Mouse (Mus musculus): Measurements from ENCODE around the gene Setd3. TPM values are rescaled to one million over a fixed set of nuclear protein-coding genes. Genes with fewer than 3 reads are reported as not detected.

Setd3 gene
- polyA plus RNA-seq, 1 experiment from 2014 or later: 74.3 TPM

- H3K4me2 ChIP-seq (ENCODE audit: low read depth, low read length): no peak overlapping the region
- 65% methylated on average over 4 of the region's 4 CpGs for WGBS
- H3K9ac ChIP-seq (ENCODE audit: low read depth, low read length): no peak overlapping the region
- no peaks in the 10 kb centered on the region for H3K27me3 ChIP-seq (replicated peaks; ENCODE audit: control insufficient read depth, insufficient read depth, low read length)
- H3K36me3 ChIP-seq (ENCODE audit: control insufficient read depth, insufficient read depth, low read length): no peaks in the 10 kb centered on the region
- no peak overlapping the region for H3K4me3 ChIP-seq (ENCODE audit: low read depth, low read length)
- H3K9me3 ChIP-seq (ENCODE audit: control insufficient read depth, low read length): no peaks in the 10 kb centered on the region
- DNase-seq (ENCODE audit: low spot score) (no peak), ATAC-seq (ENCODE audit: low read depth) (no peak)
- no peak overlapping the region for H3K27ac ChIP-seq (replicated peaks; ENCODE audit: low read depth, low read length)
- H3K4me1 ChIP-seq (ENCODE audit: control insufficient read depth, insufficient read depth, low read length): peaks cover 17% of the 10 kb centered on the region
These were observed 6.5 kb downstream of the Setd3 start for GRCm38 (mm10) chr12:108172639-108173038.

GRCm38 (mm10) chr12:108171336-108171735, 7.8 kb downstream of the Setd3 start:
- H3K27ac ChIP-seq (replicated peaks; ENCODE audit: low read depth, low read length): no peak overlapping the region
- ATAC-seq (ENCODE audit: low read depth) (no peak), DNase-seq (ENCODE audit: low spot score) (peak; percentile 39)
- no peaks in the 10 kb centered on the region for H3K36me3 ChIP-seq (ENCODE audit: control insufficient read depth, insufficient read depth, low read length)
- no peak overlapping the region for H3K9ac ChIP-seq (ENCODE audit: low read depth, low read length)
- no peaks in the 10 kb centered on the region for H3K9me3 ChIP-seq (ENCODE audit: control insufficient read depth, low read length)
- no peaks in the 10 kb centered on the region for H3K27me3 ChIP-seq (replicated peaks; ENCODE audit: control insufficient read depth, insufficient read depth, low read length)
- peaks cover 5% of the 10 kb centered on the region; the same call in 1 of the 2 replicates for H3K4me1 ChIP-seq (ENCODE audit: control insufficient read depth, insufficient read depth, low read length)
- H3K4me2 ChIP-seq (ENCODE audit: low read depth, low read length): no peak overlapping the region
- H3K4me3 ChIP-seq (ENCODE audit: low read depth, low read length): no peak overlapping the region

DNA sequence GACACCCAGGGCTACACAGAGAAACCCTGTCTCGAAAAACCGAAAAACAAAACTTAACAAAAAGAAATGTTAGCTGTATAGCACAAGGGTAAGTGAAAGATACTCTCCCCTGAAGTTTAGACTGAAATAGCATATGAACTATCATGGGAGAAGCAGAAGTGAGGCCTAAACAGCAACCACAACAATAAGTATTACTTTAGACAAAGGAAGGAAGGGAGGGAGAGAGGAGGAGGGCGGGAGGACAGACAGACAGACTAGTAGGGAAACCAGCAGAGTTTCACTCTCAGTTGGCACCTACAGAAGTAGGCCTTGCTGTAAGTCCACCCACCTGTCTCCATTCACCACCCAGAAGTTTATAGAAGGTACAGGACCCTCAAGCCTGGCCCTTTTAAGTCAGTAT, 8.6 kb downstream of the Setd3 start:
- ATAC-seq (ENCODE audit: low read depth): no peak
- 83% methylated on average over 3 of the region's 3 CpGs for WGBS

GRCm38 (mm10) chr12:108168909-108169308, 10.2 kb downstream of the Setd3 start:
- 61% methylated on average over 3 of the region's 3 CpGs for WGBS
- Histone ChIP-seq H3K9me3 (ENCODE audit: control insufficient read depth, low read length) (no peaks in the 10 kb centered on the region), H3K4me3 (ENCODE audit: low read depth, low read length) (no peak overlapping the region), H3K27ac (replicated peaks; ENCODE audit: low read depth, low read length) (no peak overlapping the region), H3K36me3 (ENCODE audit: control insufficient read depth, insufficient read depth, low read length) (peaks cover 8% of the 10 kb centered on the region), H3K27me3 (replicated peaks; ENCODE audit: control insufficient read depth, insufficient read depth, low read length) (no peaks in the 10 kb centered on the region), H3K4me2 (ENCODE audit: low read depth, low read length) (no peak overlapping the region), H3K4me1 (ENCODE audit: control insufficient read depth, insufficient read depth, low read length) (peaks cover 2% of the 10 kb centered on the region; the same call in 1 of the 2 replicates), H3K9ac (ENCODE audit: low read depth, low read length) (no peak overlapping the region)
- ATAC-seq (ENCODE audit: low read depth) (no peak), DNase-seq (ENCODE audit: low spot score) (no peak)

More for the DNA sequence above, 8.6 kb downstream of the Setd3 start:
- no peak overlapping the region for H3K4me2 ChIP-seq (ENCODE audit: low read depth, low read length)
- no peak for DNase-seq (ENCODE audit: low spot score)
- no peak overlapping the region for H3K9ac ChIP-seq (ENCODE audit: low read depth, low read length)
- H3K36me3 ChIP-seq (ENCODE audit: control insufficient read depth, insufficient read depth, low read length): no peaks in the 10 kb centered on the region
- H3K27ac ChIP-seq (replicated peaks; ENCODE audit: low read depth, low read length): no peak overlapping the region
- no peak overlapping the region for H3K4me3 ChIP-seq (ENCODE audit: low read depth, low read length)
- no peaks in the 10 kb centered on the region for H3K9me3 ChIP-seq (ENCODE audit: control insufficient read depth, low read length)
- peaks cover 2% of the 10 kb centered on the region; the same call in 1 of the 2 replicates for H3K4me1 ChIP-seq (ENCODE audit: control insufficient read depth, insufficient read depth, low read length)
- no peaks in the 10 kb centered on the region for H3K27me3 ChIP-seq (replicated peaks; ENCODE audit: control insufficient read depth, insufficient read depth, low read length)

GRCm38 (mm10) chr12:108163706-108164105, 15.4 kb downstream of the Setd3 start:
- Histone ChIP-seq H3K4me1 (ENCODE audit: control insufficient read depth, insufficient read depth, low read length) (no peaks in the 10 kb centered on the region), H3K36me3 (ENCODE audit: control insufficient read depth, insufficient read depth, low read length) (peaks cover 54% of the 10 kb centered on the region), H3K9me3 (ENCODE audit: control insufficient read depth, low read length) (no peaks in the 10 kb centered on the region), H3K27ac (replicated peaks; ENCODE audit: low read depth, low read length) (no peak overlapping the region), H3K9ac (ENCODE audit: low read depth, low read length) (no peak overlapping the region), H3K4me3 (ENCODE audit: low read depth, low read length) (no peak overlapping the region), H3K4me2 (ENCODE audit: low read depth, low read length) (no peak overlapping the region), H3K27me3 (replicated peaks; ENCODE audit: control insufficient read depth, insufficient read depth, low read length) (no peaks in the 10 kb centered on the region)
- DNase-seq (ENCODE audit: low spot score): no peak
- WGBS: 87% methylated on average over 3 of the region's 3 CpGs
- ATAC-seq (ENCODE audit: low read depth): no peak

GRCm38 (mm10) chr12:108162036-108162435, 17.1 kb downstream of the Setd3 start:
- H3K27ac ChIP-seq (replicated peaks; ENCODE audit: low read depth, low read length): no peak overlapping the region
- H3K4me3 ChIP-seq (ENCODE audit: low read depth, low read length): no peak overlapping the region
- WGBS: 95% methylated on average over 1 of the region's 1 CpGs
- H3K36me3 ChIP-seq (ENCODE audit: control insufficient read depth, insufficient read depth, low read length): peaks cover 66% of the 10 kb centered on the region
- DNase-seq (ENCODE audit: low spot score) (peak; percentile 10), ATAC-seq (ENCODE audit: low read depth) (no peak)
- H3K9me3 ChIP-seq (ENCODE audit: control insufficient read depth, low read length): no peaks in the 10 kb centered on the region
- no peaks in the 10 kb centered on the region for H3K4me1 ChIP-seq (ENCODE audit: control insufficient read depth, insufficient read depth, low read length)
- H3K9ac ChIP-seq (ENCODE audit: low read depth, low read length): no peak overlapping the region
- H3K4me2 ChIP-seq (ENCODE audit: low read depth, low read length): no peak overlapping the region
- H3K27me3 ChIP-seq (replicated peaks; ENCODE audit: control insufficient read depth, insufficient read depth, low read length): no peaks in the 10 kb centered on the region

- no peaks in the 10 kb centered on the region for H3K27me3 ChIP-seq (replicated peaks; ENCODE audit: control insufficient read depth, insufficient read depth, low read length)
- ATAC-seq (ENCODE audit: low read depth): no peak
- peaks cover 80% of the 10 kb centered on the region for H3K36me3 ChIP-seq (ENCODE audit: control insufficient read depth, insufficient read depth, low read length)
- H3K4me2 ChIP-seq (ENCODE audit: low read depth, low read length): no peak overlapping the region
- H3K9me3 ChIP-seq (ENCODE audit: control insufficient read depth, low read length): no peaks in the 10 kb centered on the region
- DNase-seq (ENCODE audit: low spot score): no peak
- no peak overlapping the region for H3K4me3 ChIP-seq (ENCODE audit: low read depth, low read length)
- H3K9ac ChIP-seq (ENCODE audit: low read depth, low read length): no peak overlapping the region
- H3K27ac ChIP-seq (replicated peaks; ENCODE audit: low read depth, low read length): no peak overlapping the region
- H3K4me1 ChIP-seq (ENCODE audit: control insufficient read depth, insufficient read depth, low read length): no peaks in the 10 kb centered on the region
These were observed 19.3 kb downstream of the Setd3 start for GRCm38 (mm10) chr12:108159863-108160262.

GRCm38 (mm10) chr12:108152743-108153142, 26.4 kb downstream of the Setd3 start:
- Histone ChIP-seq H3K36me3 (ENCODE audit: control insufficient read depth, insufficient read depth, low read length) (peaks cover 66% of the 10 kb centered on the region), H3K4me2 (ENCODE audit: low read depth, low read length) (no peak overlapping the region), H3K9ac (ENCODE audit: low read depth, low read length) (no peak overlapping the region), H3K9me3 (ENCODE audit: control insufficient read depth, low read length) (no peaks in the 10 kb centered on the region), H3K4me1 (ENCODE audit: control insufficient read depth, insufficient read depth, low read length) (no peaks in the 10 kb centered on the region), H3K27ac (replicated peaks; ENCODE audit: low read depth, low read length) (no peak overlapping the region), H3K4me3 (ENCODE audit: low read depth, low read length) (no peak overlapping the region), H3K27me3 (replicated peaks; ENCODE audit: control insufficient read depth, insufficient read depth, low read length) (no peaks in the 10 kb centered on the region)
- 91% methylated on average over 2 of the region's 2 CpGs for WGBS
- ATAC-seq (ENCODE audit: low read depth): no peak
- DNase-seq (ENCODE audit: low spot score): no peak

DNA sequence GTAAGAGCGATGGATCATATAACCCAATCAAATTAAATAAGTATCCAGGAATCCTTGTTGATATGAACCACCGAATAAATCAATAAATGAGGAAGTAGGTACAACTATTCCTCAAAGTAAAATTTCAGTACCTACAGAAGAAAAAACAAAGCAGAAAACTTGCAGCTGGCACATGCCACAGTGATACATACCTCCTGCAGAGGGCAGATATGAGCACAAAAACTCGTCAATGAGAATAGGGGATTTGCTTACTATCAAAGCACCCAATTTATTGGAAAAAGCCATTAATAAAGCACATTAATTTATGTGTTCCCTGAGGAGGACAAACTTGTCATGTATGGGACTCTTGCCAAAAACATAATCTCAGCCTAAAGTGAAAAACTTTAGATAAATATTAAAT, 29.4 kb downstream of the Setd3 start:
- H3K9ac ChIP-seq (ENCODE audit: low read depth, low read length): no peak overlapping the region
- H3K4me1 ChIP-seq (ENCODE audit: control insufficient read depth, insufficient read depth, low read length): no peaks in the 10 kb centered on the region
- no peak overlapping the region for H3K4me3 ChIP-seq (ENCODE audit: low read depth, low read length)
- ATAC-seq (ENCODE audit: low read depth) (no peak), DNase-seq (ENCODE audit: low spot score) (peak; percentile 4)
- no peak overlapping the region for H3K27ac ChIP-seq (replicated peaks; ENCODE audit: low read depth, low read length)
- peaks cover 51% of the 10 kb centered on the region for H3K36me3 ChIP-seq (ENCODE audit: control insufficient read depth, insufficient read depth, low read length)
- no peaks in the 10 kb centered on the region for H3K9me3 ChIP-seq (ENCODE audit: control insufficient read depth, low read length)
- no peaks in the 10 kb centered on the region for H3K27me3 ChIP-seq (replicated peaks; ENCODE audit: control insufficient read depth, insufficient read depth, low read length)
- WGBS: 73% methylated on average over 3 of the region's 3 CpGs
- H3K4me2 ChIP-seq (ENCODE audit: low read depth, low read length): no peak overlapping the region
